Mouse (Mus musculus) urinary bladder, postnatal 25 days (tissue): ENCODE data around the gene Pabpc4.

ENCODE experiments used
- DNase-seq: peaks from one replicate; pipeline ENCODE4 v3.0.0; 2022; ENCODE audit warnings: low spot score

The Pabpc4 gene

GRCm38 (mm10) chr4:123261721-123262401 lies at the start of gene Pabpc4:
TSS of gene Pabpc4 (plus strand) at chr4:123262351.
- DNase-seq: no peak

- DNase-seq: peak; percentile 21
Observed at GRCm38 (mm10) chr4:123213975-123214374, 48.2 kb upstream of the Pabpc4 start.

GRCm38 (mm10) chr4:123215367-123215766 lies 46.8 kb upstream of the Pabpc4 start:
- no peak for DNase-seq

- peak; percentile 52 for DNase-seq
Observed at GRCm38 (mm10) chr4:123216782-123217181, 45.4 kb upstream of the Pabpc4 start.

GRCm38 (mm10) chr4:123219720-123220357 lies 42.3 kb upstream of the Pabpc4 start:
- DNase-seq: peak; percentile 69

- DNase-seq: no peak
Observed at GRCm38 (mm10) chr4:123220637-123221036, 41.5 kb upstream of the Pabpc4 start.

GRCm38 (mm10) chr4:123223309-123223708 lies 38.8 kb upstream of the Pabpc4 start:
- DNase-seq: no peak

- no peak for DNase-seq
Observed at GRCm38 (mm10) chr4:123225718-123226403, 36.3 kb upstream of the Pabpc4 start.

- no peak for DNase-seq
Observed at GRCm38 (mm10) chr4:123227707-123228106, 34.4 kb upstream of the Pabpc4 start.

- DNase-seq: no peak
Observed at GRCm38 (mm10) chr4:123228270-123228669, 33.9 kb upstream of the Pabpc4 start.

- no peak for DNase-seq
Observed at GRCm38 (mm10) chr4:123229166-123229565, 33.0 kb upstream of the Pabpc4 start.

GRCm38 (mm10) chr4:123232841-123233240 lies 29.3 kb upstream of the Pabpc4 start:
- DNase-seq: no peak

GRCm38 (mm10) chr4:123233492-123234084 lies 28.6 kb upstream of the Pabpc4 start, which contains the start of gene Heyl:
TSS of gene Heyl (plus strand) at chr4:123233556.
- DNase-seq: peak; percentile 22

GRCm38 (mm10) chr4:123235835-123236430 lies 26.2 kb upstream of the Pabpc4 start:
- DNase-seq: no peak

- DNase-seq: no peak
Observed at GRCm38 (mm10) chr4:123236431-123237031, 25.6 kb upstream of the Pabpc4 start.

GRCm38 (mm10) chr4:123237386-123238266 lies 24.5 kb upstream of the Pabpc4 start:
- no peak for DNase-seq

- peak; percentile 45 for DNase-seq
Observed at GRCm38 (mm10) chr4:123239361-123240203, 22.6 kb upstream of the Pabpc4 start.

- no peak for DNase-seq
Observed at GRCm38 (mm10) chr4:123246221-123246620, 15.9 kb upstream of the Pabpc4 start.

GRCm38 (mm10) chr4:123246651-123247050 lies 15.5 kb upstream of the Pabpc4 start:
- no peak for DNase-seq
